17 mouse cellular contexts compared by ENCODE assay signal in the genomic region with DNA sequence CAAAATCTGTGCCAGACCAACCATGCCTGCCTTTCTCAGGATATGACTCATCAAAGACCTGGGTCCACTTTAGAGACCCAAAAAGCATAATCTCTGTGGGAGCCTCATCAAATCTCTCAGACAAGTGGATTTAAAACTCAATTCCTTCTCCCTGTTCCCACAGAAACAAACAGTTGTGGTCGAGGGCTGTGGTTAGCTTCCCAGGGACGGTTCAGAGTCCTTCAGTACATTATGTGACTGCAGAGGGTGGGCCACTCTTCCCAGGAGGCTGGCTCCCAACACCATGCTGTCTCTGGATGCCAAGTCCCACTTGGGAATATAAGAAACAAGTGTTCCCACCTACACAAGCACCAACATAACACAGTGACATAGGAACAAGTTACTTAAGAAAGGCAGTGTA.
DNase-seq lines count a peak whose midpoint lies in the region; ATAC-seq lines count a peak whose summit lies in the region.
"Had no signal": no experiment of that assay in that cellular context is flagged by ENCODE, and none has a peak within 500 bp of the region (broad histone marks: within the 10 kb centered on the region; RNA-seq: fewer than 3 reads in every experiment).

No protein-coding gene starts in this region.

- H3K27me3 ChIP-seq in heart, embryonic 15.5 days = no peaks in the 10 kb centered on the region
- no peaks in the 10 kb centered on the region for H3K27me3 ChIP-seq in limb, embryonic 12.5 days
- no peaks in the 10 kb centered on the region for H3K27me3 ChIP-seq in limb, embryonic 10.5 days (ENCODE audit: low read depth, poor library complexity, severe bottlenecking)
- H3K27me3 ChIP-seq: forebrain, embryonic 15.5 days; hindbrain, embryonic 12.5 days had no signal

- H3K27ac ChIP-seq in heart, embryonic 15.5 days = no peak overlapping the region
- H3K27ac ChIP-seq in limb, embryonic 12.5 days = 0 out of 2 replicates have a peak overlapping the region, but pooled peaks have one; percentile 29
- H3K27ac ChIP-seq in limb, embryonic 10.5 days = no peak overlapping the region
- H3K27ac ChIP-seq: forebrain, embryonic 15.5 days; hindbrain, embryonic 12.5 days had no signal

- no peaks in the 10 kb centered on the region for H3K9me3 ChIP-seq in heart, embryonic 15.5 days (replicated peaks)
- H3K9me3 ChIP-seq in limb, embryonic 12.5 days = no peaks in the 10 kb centered on the region
- no peaks in the 10 kb centered on the region for H3K9me3 ChIP-seq in limb, embryonic 10.5 days (replicated peaks)
- H3K9me3 ChIP-seq: forebrain, embryonic 15.5 days; G1E; hindbrain, embryonic 12.5 days had no signal

- peaks cover 26% of the 10 kb centered on the region for H3K4me1 ChIP-seq in heart, embryonic 15.5 days (replicated peaks)
- H3K4me1 ChIP-seq in limb, embryonic 12.5 days (replicated peaks) = peaks cover 17% of the 10 kb centered on the region
- peaks cover 23% of the 10 kb centered on the region for H3K4me1 ChIP-seq in limb, embryonic 10.5 days
- H3K4me1 ChIP-seq: forebrain, embryonic 15.5 days had no signal

- H3K9ac ChIP-seq in heart, embryonic 15.5 days = no peak overlapping the region
- H3K9ac ChIP-seq in limb, embryonic 12.5 days (replicated peaks) = no peak overlapping the region
- H3K9ac ChIP-seq: forebrain, embryonic 15.5 days had no signal

- 32% methylated on average over 2 of the region's 2 CpGs for WGBS in heart, embryonic 15.5 days
- 11% methylated on average over 2 of the region's 2 CpGs for WGBS in limb, embryonic 12.5 days
- WGBS in limb, embryonic 10.5 days = 7% methylated on average over 2 of the region's 2 CpGs

- H3K36me3 ChIP-seq in heart, embryonic 15.5 days = no peaks in the 10 kb centered on the region; the same call in 1 of the 2 replicates
- H3K36me3 ChIP-seq in limb, embryonic 12.5 days = no peaks in the 10 kb centered on the region
- no peaks in the 10 kb centered on the region for H3K36me3 ChIP-seq in limb, embryonic 10.5 days
- H3K36me3 ChIP-seq: forebrain, embryonic 15.5 days; hindbrain, embryonic 12.5 days had no signal

- peak overlapping the region; percentile 21; the same call in 1 of the 2 replicates for H3K4me2 ChIP-seq in heart, embryonic 15.5 days
- 0 out of 2 replicates have a peak overlapping the region, but pooled peaks have one; percentile 27 for H3K4me2 ChIP-seq in limb, embryonic 12.5 days
- H3K4me2 ChIP-seq: forebrain, embryonic 15.5 days; hindbrain, embryonic 12.5 days had no signal

- no peak for ATAC-seq in heart, embryonic 15.5 days (replicated peaks; ENCODE audit: insufficient number of reproducible peaks, insufficient read depth, low FRiP score, low read depth)
- ATAC-seq in limb, embryonic 12.5 days (ENCODE audit: insufficient number of reproducible peaks, insufficient read depth, low FRiP score, low TSS enrichment, low read depth) = no peak
- ATAC-seq: forebrain, embryonic 15.5 days had no signal

- DNase-seq in heart, postnatal 14 days = no peak
- DNase-seq in limb, embryonic 10.5 days (ENCODE audit: low spot score) = no peak
- DNase-seq in 3T3-L1 (ENCODE audit: low read depth, low spot score) = peak; percentile 31
- peak; percentile 71 for DNase-seq in fibroblast of lung, adult 2 months (ENCODE audit: low read depth)
- no peak for DNase-seq in spleen, adult 12 weeks (ENCODE audit: low spot score)
- DNase-seq: adrenal gland, postnatal 10 days; cerebellum, adult 18-20 months; layer of hippocampus, adult 9-11 months; lung, adult 2 months; right cerebral cortex, adult 18-20 months; spleen, adult 18-20 months; thymus, adult 18-20 months had no signal

- intact Hi-C loops in heart, postnatal 14 days (cut with DNase I) = no loop called here

- H3K4me3 ChIP-seq in heart, embryonic 15.5 days = no peak overlapping the region
- H3K4me3 ChIP-seq in limb, embryonic 12.5 days (replicated peaks) = no peak overlapping the region
- no peak overlapping the region for H3K4me3 ChIP-seq in limb, embryonic 10.5 days
- H3K4me3 ChIP-seq: forebrain, embryonic 15.5 days; hindbrain, embryonic 12.5 days had no signal

Comparison
In these comparisons a context has a peak if more than half of its experiments do, and no peak if none do; other contexts are left out.
1. DNase-seq: peak in 3T3-L1 (single experiment) and fibroblast of lung, adult 2 months (single experiment); none in heart, postnatal 14 days (0 of 2), limb, embryonic 10.5 days (single experiment) and spleen, adult 12 weeks (single experiment).